Mouse (Mus musculus) induced T-regulatory cell, adult 2 months (primary cell): ENCODE measurements around the gene Fap.

Source experiments
- DNase-seq: peaks from one replicate; pipeline ENCODE4 v3.0.0-alpha.2; 2012; ENCODE audit warnings: low read depth

Fap gene

DNA sequence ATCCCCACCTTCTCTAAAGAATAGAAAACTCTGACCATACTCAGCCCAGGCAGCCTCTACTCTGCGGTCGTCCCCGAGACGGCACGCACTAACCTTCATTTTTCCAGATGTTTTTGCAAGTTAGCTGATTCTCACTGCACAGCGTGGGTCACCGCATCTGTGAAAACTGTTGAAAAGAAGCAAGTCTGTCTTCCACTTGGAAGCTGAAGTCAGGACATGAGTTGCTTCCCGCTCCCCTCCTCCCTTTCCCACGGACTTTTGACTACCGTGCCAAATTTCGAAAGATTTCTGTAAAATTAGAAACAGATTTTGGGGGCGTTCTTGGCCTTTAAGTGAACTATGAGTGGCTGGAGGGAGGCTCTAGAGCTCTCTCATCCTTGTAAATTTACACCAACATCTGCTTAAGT, at the start of gene Fap:
Fap (minus strand) TSS at position 323 of the 407 bp plus-strand sequence.
- no peak for DNase-seq

DNA sequence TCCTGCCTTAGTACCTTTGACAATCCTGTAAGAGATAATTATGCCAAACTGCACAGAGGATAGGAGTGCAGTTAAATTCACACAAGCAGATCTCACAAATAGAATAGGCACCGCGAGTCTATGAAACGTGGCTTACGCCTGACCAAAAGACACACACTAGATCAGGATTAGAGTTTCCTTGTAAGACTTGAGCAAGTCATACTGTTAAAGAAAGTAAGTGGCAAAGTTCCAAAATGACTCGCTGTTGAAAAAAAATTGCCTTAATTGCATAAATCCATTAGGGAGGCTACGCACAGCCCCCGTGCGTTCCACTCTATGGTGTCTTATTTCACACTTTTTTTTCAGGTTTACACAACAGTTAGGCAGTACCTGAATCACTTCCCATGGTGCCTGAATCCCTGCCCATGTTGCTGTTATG, 49.2 kb upstream of the Fap start:
- no peak for DNase-seq

DNA sequence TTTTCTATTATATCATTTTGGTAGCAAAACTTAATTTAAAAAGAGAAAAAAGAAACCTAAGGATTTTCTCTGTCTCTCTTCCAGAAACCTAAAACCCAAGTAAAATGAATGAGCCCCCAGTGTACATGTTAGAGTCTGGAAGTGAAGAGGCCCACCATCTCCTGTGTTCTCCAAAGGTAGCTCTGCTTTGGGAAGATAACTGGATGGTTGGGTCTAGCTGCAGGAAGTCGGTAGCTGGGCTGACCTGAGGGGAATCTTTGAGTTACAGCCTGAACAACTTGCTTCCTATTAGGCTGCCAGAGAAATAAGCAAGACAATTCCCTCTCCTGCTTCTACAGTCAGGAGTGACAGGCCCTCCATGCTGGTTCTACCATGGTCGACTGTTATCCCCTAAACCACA, 45.8 kb upstream of the Fap start:
- no peak for DNase-seq

DNA sequence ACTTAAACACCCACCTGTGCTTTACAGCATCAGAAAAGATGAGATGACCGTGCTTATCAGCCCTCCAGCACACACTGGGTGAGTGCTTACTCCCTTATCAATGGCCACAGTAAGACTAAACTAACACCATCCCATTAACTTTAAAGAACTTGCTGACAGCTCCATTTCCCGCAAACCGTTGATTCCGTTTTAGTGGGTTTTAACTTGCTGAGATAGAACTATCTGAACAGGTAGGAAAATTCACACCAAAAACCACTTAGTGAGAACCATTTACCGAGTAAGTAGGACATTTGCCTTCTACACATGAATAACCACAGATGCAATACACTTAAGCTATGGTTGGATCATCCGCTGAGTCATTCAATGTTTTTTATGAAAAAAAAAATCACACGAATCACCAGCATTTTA, 45.1 kb upstream of the Fap start:
- no peak for DNase-seq

DNA sequence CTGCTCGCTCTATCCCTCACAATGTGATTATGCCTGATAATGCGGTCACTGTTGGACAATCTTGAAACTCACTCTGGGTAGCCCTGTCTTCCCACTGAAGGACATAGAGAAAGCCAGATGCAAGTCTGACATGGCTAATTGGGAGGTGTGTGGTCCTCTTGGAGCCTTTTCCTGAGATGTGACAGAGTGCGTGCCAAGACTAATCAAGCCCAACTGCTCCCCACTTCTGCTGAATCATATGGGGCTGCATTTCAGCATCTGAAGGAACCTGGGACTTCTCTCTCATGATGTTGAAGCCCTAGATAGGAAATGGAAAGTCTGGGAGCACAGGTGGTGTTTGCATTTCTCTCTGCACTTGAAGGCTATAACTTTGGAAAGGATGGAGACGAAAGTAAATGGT, 39.3 kb upstream of the Fap start:
- no peak for DNase-seq

DNA sequence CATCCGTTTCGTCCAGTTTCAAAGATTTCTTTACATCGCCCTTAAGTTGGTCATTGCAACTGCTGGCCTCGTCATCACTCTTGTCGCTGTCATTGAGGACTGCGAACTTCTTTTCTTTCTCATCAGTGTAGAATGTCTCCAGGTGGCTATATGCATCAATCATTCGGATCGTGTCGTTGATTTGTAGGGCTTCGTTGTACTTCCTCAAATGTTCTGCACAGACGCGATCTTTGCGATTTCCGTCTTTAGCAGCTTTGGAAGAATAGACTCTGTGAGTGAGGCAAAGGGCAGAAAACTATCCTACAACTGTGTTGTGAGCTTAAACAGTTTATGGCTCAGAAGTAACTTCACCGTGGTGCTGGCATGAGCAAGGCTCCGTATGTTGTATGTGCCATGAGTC, 32.3 kb upstream of the Fap start:
- DNase-seq: no peak

DNA sequence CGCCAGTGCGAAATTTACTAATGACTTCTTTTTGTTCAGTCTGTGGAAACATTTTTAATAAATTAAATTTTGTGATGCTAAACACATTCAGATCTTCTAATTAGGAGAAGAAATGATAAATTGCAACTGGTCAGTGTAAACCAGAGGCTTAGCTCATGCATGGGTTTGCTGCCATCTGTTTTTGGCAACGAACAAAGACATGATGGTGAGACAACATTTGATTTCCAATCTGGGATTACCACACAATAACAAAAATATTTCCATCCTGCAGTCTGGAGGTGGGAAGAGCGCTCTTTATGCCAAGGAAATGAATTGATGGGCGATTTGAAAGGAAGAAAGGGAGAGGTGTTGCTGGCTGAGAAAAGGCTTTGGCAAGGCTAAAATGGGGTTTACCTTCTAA, 29.7 kb upstream of the Fap start:
- no peak for DNase-seq

DNA sequence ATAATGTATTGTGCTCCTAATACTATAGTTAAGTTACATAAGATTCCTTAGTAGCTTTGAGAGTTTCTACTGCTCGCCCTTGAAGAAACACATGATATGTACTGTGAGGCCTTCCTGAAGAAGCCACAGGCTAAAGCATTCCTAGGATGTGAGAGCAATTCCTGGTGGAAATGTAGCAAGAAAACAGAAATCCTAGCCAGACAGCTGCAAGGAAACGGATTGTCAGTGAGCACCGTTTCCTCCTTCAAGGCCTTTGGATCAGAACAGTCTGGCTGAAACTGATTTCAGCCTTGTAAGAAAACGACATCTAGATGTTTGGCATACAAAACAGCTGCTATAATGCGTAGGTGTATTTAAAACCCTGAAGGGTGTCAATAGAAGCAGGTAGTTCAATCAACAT, 22.7 kb upstream of the Fap start:
- DNase-seq: no peak

DNA sequence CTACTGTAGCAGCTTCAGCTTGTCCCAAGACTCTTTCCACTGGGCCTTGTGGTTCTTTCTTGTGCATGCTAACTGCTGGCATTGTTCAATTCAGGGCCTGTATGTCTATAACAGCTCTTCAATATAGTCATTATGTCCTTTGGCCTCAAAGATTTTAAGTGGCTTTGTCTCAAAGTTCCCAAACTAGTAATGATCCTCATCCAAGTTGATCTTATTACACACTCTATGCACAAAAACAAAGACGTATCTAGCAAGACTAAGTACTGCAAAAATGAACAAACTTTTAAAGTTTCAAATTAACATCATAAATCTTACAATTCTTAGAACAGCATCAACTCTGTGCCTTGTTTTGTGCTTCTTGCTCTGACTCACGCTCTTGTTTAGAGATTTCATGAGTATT, 20.6 kb upstream of the Fap start:
- DNase-seq: no peak

DNA sequence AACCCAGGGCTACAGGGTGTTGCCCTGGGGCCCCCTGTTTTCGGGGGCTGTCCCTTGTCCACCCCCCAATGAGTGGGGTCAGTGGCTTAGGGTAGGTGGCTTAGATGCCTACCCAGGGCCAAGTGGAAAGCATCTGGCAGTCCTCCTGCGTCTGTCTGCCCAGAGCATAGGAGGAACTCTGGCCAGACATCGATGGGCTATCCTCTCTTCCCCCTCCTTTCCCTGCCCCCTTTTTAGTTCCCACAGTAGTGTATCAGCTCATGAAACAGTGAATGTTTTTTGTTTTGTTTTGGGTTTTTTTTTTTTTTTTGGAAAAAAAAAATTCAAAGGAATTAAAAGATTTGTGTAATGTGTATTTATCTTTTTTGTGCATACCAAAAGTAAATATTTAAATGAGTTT, 17.7 kb upstream of the Fap start:
- DNase-seq: no peak

DNA sequence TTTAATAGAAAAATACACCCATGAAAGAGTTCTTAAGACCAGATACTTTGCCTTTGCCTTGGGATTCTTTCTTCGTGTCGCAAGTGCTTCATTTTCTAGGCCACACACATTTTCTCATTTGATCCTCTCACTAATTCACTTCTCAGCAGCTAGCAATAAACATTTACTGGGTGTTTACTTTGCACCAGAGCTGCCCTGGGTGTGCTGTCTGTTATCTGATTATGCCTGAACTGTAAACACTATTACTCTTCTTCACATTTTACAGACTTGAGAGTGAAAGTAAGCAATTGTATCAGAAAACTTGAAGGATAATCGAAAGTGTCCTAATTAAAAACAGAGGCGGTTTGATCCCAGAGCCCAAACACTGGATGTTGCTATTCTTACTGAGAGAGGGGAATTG, 15.5 kb upstream of the Fap start:
- no peak for DNase-seq

DNA sequence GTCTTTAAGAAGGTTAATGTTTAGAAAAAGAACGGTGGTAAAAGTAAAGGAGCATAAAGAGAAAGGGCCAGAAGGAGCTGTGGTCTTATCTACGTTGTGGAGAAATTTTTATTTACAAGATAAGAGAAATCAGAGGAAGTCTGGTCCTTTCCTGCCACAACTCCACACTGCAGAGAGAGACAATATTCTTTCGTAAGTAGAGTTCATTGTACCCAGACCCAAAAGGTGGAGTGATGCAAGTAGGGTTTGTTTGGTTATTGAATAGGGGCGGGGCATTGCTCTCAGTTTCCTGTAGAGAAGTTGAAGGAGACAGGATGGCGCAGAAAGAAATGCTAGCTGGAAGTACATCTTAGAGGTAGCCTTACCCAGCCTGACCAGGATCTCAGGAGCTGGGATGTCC, 11.9 kb upstream of the Fap start:
- DNase-seq: no peak

DNA sequence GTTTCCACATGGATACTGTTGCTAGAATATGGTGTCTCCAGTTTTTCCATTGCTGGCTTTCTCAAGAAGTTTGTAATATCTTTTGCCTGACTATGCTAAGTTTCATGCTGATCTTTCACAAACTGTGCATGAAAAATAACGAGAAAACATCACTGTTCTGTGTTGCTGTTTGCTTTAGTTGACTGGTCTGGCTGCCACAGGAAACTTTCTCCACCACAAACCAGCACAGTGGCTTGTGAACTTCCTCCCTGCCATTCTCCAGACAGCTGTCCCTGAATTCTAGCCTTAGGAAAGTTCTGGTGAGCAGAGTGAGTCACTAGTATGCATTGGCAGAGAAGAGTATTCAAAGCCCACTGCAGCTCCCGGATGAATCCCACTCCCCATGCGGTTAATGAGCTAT, 1.1 kb upstream of the Fap start:
- no peak for DNase-seq

DNA sequence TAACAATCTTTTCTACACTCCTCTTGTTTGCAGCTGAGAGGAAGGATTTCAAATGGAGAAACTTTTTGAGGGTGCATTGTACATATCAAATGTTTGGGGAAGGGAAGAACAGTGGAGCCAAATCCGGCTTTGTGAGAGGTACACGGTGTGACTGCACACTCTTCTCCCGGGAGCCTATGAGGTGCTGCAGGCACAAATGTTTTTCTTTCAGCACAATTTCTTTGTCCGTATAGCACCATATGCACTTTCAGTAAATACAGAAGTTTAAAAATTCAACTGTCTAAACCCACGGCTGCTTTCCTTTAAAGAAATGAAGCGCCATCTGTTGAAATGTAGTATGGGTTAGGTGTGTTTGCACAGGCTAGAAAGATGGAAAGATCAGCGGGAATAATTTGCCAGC, 375 bp upstream of the Fap start:
- DNase-seq: no peak

DNA sequence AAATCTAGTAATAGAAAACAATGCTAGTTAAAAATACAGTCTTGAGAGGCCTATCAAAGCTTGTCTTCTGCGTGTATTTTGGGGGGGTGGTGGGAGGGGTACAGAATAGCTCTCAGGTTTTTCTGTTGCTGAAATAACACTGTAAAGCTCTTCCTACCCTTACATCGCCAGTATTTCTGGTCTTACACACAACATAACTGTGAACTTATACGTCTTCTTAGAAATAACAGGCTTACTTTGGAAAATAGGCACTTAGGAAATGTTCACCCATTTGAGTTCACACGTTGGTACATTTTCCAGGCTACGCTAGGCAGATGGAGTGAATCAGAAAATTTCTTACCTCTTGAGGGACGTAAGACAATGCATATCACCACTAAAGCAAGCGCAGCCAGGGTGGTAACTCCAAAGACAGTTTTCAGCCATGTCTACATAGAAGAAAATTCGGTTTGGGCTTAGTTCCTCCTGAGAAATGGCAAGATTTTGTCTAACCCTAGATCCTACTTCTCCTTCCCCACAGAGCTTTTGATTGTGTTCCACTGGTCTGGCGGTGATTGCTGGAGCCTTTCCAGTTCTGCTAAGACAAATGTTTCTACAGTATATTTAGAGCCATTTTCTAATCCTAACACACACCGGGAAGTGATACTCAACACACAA, 649 bp downstream of the Fap start:
- no peak for DNase-seq

DNA sequence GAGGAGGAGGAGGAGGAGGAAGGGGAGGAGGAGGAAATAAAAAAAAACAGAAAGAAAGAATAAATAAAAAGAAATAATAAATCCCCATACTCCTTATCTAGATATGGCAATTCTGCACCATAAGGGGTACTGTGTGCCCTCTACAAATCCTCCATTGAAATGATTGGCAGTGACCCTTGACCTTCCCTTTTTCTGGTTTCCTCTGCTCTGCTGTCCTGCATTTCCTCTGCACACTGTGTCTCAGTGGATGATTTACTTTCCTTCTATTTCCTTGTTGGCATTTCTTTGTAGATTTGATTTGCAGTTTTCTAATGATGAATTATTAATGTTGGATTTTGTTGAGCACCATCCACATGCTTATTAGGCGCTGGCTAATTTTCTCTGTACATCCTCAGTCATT, 9.2 kb downstream of the Fap start:
- no peak for DNase-seq

DNA sequence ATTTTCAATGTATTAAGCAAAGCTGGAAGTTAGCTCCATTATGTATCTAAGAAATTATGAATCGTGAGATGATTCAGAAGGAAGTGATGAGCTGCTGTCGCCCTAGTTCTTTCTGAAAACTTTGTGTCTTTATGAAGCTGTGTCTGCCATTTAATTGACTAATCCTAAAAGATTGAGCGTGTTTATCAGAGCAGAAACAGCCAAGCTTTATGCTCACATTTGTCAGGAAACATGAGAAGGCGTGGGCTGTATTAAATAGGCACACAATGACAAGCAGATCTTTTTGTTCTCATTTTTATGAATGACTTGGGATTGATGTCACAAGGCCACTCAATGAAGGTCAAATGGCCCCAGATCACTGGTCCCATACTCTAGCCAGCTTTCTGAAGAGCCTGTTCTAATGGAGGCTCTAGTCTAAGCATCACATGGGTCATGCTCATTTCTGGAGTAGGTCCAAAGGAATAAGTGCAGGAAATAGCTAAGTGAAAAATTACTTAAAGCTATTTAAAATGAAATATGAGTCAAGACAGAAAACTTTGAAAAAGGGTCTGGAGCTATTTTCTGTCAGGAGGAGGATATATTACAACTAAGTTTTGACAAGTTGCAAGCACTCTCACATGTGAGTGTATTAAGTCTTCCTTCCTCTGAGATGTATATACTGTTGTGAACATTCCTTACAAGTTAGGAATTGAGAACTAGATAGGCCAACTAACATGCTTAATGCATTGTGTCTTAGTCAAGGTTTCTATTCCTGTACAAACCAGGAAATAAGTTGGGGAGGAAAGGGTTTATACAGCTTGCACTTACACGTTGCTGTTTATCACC, 11.0 kb downstream of the Fap start:
- DNase-seq: no peak

DNA sequence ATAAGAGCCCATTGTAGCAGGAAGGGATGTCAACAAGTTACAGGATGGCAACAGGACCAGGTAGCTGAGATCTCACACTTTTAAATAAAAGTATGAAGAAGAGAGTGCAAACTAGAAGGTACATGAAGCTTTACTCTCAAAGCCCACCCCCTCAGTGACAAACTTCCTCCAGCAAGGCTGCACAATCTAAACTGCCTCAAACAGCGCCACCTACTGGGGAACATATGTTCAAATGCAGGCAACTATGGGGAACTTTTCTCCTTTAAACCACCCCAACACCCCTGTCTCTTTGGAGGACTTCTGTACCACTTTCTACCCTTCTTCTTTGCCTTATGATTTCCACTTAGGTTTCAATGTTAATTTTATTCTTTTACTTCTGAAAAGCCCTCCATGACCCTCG, 16.5 kb downstream of the Fap start:
- peak; percentile 31 for DNase-seq

DNA sequence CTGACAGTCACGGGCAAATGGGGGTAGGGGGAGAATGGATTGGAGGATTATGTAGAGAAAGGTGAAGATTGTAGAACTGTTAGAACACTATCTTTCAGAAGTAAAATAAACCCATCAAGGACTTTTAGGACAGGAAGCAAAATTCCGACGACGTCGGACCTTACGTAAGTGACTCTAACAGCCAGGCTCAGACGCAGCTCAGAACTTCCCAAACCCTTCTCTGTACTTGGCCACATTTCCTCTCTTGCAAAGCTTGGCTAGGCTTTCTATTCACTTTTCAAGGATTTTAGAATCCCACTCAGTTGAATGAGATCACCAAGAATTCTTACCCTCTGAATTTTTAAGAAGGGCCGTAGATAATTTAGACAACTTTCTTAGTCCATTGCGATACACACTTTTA, 17.5 kb downstream of the Fap start:
- DNase-seq: no peak

DNA sequence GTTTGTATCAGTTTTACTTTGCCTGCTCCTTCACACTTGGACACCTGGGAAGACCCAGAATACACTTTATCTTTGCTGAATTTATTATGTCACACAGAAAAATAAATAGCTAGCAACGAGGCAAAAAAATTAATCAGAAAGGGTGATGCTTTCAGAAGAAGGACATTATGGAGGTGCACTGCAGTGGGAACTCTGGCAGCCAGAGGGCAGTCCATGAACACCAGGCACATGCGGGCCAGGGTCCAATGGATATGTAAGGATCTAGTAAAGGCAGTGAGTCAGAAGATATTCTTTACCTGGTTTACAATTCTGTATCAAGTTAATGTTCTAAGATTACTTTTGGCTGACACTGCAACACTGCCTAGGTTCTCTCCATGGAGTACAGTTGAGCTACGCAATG, 24.2 kb downstream of the Fap start:
- DNase-seq: no peak

DNA sequence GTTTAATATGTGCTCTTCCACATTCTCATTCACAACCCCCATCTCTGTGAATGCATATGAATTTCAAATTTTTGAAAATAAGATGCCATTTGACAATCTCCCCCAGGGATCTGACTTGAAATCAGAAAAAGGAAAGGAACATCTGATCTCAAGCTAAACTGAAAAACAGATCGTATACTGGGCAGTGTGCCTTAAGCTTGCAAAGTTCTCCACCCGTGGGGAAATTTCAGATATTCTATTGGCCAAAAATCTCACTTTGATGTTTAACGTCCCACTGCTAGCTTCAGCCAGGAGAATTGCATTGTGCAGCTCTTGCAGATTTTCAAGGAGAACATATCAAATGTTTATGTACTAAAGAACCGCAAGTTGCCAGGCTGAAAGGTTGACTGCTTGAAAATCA, 24.7 kb downstream of the Fap start:
- no peak for DNase-seq

DNA sequence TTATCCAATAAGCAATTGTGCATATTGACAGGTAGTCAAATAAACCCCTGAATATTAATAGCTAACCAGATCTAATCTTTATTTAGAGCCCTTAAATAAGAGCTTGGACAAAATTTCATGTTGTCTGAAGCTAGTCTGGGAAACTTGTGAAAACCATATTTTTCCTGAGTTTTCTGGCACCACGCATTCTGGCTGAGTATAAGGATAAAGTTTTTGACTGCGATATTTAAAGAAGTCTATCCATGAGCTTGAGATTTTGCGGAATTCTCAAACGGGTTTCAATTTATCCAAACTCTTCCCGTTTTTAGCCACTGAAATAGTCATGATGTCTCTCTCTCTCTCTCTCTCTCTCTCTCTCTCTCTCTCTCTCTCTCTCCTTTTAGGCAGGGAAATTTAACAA, 25.8 kb downstream of the Fap start:
- no peak for DNase-seq

DNA sequence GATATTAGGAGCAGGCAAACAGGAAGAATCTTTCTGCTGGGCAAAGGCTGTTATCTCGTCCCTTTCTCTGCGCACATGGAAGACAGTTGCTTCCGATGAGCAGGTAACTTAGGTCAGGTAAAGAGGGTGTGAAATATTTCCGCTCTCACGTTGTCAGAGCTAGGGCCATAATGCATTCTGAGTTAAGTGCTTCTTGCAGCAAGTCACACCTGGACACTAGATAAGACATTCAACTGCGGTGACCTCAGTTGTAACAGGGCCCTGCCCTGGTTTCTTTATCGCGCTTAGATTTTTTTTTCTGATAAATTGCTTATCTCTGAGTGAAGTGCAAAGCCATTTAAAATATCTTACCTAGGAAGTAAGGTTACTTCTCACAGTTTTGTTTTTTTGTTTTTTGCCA, 38.4 kb downstream of the Fap start:
- DNase-seq: no peak

DNA sequence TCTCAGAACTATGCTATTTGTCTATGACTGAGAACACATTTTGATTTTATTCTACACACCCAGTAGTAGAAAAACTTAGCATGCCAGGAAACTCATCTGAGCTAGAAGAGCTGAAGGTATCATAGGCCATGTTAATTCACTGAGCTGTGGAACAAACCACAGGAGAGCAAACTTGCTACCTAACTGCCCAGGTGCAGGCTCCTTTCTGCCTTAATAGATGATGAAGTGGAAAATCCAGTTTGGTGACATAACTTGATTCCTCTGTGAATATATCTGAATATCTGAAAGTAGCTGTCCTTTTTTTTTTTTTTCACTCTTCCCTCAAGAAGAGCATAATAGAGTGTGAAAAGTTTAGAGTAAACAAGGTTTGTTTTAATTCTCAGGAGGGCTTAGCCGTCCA, 42.8 kb downstream of the Fap start:
- no peak for DNase-seq
